Mouse (Mus musculus) MEL (cell line): ENCODE data around the gene Emilin2. TPM values are rescaled to one million over a fixed set of nuclear protein-coding genes. Genes with fewer than 3 reads are reported as not detected.

ENCODE experiments used
- DNase-seq: peaks from one replicate; pipeline ENCODE4 v3.0.0; 2011; ENCODE audit warnings: low read depth, low spot score
- H3K27ac ChIP-seq: 2 replicates; pipeline ENCODE4 v1.5.1; 2012; ENCODE audit warnings: low read depth, mild to moderate bottlenecking, control low read depth, low read length, moderate library complexity; ENCODE audit not compliant: control insufficient read depth
- H3K27me3 ChIP-seq, 2 experiments: fragments of 150-350 bp in 1 of 2; sonication (generic) in 1 of 2; 2 replicates each; pipeline ENCODE4 v1.6.1; 2012; ENCODE audit warnings: low read length in 2 of 2, mild to moderate bottlenecking in 2 of 2, improper control_type of control experiment in 1 of 2, moderate library complexity in 1 of 2; ENCODE audit not compliant: insufficient read depth in 2 of 2, control insufficient read depth in 1 of 2
- H3K36me3 ChIP-seq, 2 experiments: 2 replicates each; pipeline ENCODE4 v1.6.1; 2012 to 2014; ENCODE audit warnings: low read length in 2 of 2, improper control_type of control experiment in 1 of 2, inconsistent platforms in 1 of 2, mild to moderate bottlenecking in 1 of 2; ENCODE audit not compliant: insufficient read depth in 2 of 2, control insufficient read depth in 1 of 2
- H3K4me1 ChIP-seq, 2 experiments: fragments of 150-350 bp in 1 of 2; sonication (generic) in 1 of 2; 2 replicates each; pipeline ENCODE4 v1.6.1; 2012; ENCODE audit warnings: low read length in 2 of 2, improper control_type of control experiment in 1 of 2, mild to moderate bottlenecking in 1 of 2; ENCODE audit not compliant: insufficient read depth in 2 of 2, control insufficient read depth in 1 of 2
- H3K4me3 ChIP-seq, 2 experiments: fragments of 150-350 bp in 1 of 2; sonication (generic) in 1 of 2; 2 replicates each; pipeline ENCODE4 v1.5.1; 2012; ENCODE audit warnings: low read depth in 2 of 2, low read length in 2 of 2, mild to moderate bottlenecking in 2 of 2, moderate library complexity in 2 of 2, control low read depth in 1 of 2, improper control_type of control experiment in 1 of 2; ENCODE audit not compliant: control insufficient read depth in 1 of 2, insufficient read depth in 1 of 2
- H3K79me2 ChIP-seq: 2 replicates; pipeline ENCODE4 v1.6.1; 2012; ENCODE audit warnings: mild to moderate bottlenecking, low read length, moderate library complexity; ENCODE audit not compliant: control insufficient read depth, poor library complexity, insufficient read depth
- H3K9ac ChIP-seq: 2 replicates; pipeline ENCODE4 v1.6.1; 2012; ENCODE audit warnings: low read depth, mild to moderate bottlenecking, control low read depth, low read length, moderate library complexity; ENCODE audit not compliant: control insufficient read depth, poor library complexity, severe bottlenecking
- H3K9me3 ChIP-seq: fragments of 150-350 bp; sonication (generic); replicated peaks from 2 replicates; pipeline ENCODE4 v1.6.1; 2012; ENCODE audit warnings: mild to moderate bottlenecking, low read length, improper control_type of control experiment, moderate library complexity; ENCODE audit not compliant: insufficient read depth
- CTCF ChIP-seq, 3 experiments: IDR thresholded peaks in 2 of 3; conservative IDR thresholded peaks in 1 of 3; 2 replicates each; pipeline ENCODE4 v1.5.1; 2011 to 2012; ENCODE audit warnings: low read length in 3 of 3, low read depth in 2 of 3, mild to moderate bottlenecking in 2 of 3, improper control_type of control experiment in 1 of 3, inconsistent platforms in 1 of 3, mixed read lengths in 1 of 3, moderate library complexity in 1 of 3; ENCODE audit not compliant: control insufficient read depth in 1 of 3, insufficient read depth in 1 of 3, poor library complexity in 1 of 3, severe bottlenecking in 1 of 3
- ELF1 ChIP-seq: IDR thresholded peaks from 2 replicates; pipeline ENCODE4 v1.6.1; 2014; ENCODE audit warnings: low read depth, mild to moderate bottlenecking, inconsistent platforms, low read length, improper control_type of control experiment, moderate library complexity
- ETS1 ChIP-seq: IDR thresholded peaks from 2 replicates; pipeline ENCODE4 v1.6.1; 2012; ENCODE audit warnings: low read depth, mild to moderate bottlenecking, inconsistent platforms, low read length, improper control_type of control experiment, moderate library complexity
- GABPA ChIP-seq: IDR thresholded peaks from 2 replicates; pipeline ENCODE4 v1.6.1; 2012; ENCODE audit warnings: low read depth, mild to moderate bottlenecking, inconsistent platforms, low read length, improper control_type of control experiment, moderate library complexity
- GATA1 ChIP-seq: IDR thresholded peaks from 2 replicates; pipeline ENCODE4 v1.6.1; 2011; ENCODE audit warnings: low read depth, low read length, improper control_type of control experiment
- MAFK ChIP-seq: IDR thresholded peaks from 2 replicates; pipeline ENCODE4 v1.6.1; 2011; ENCODE audit warnings: low read depth, mild to moderate bottlenecking, low read length, improper control_type of control experiment, borderline replicate concordance
- MAX ChIP-seq: IDR thresholded peaks from 2 replicates; pipeline ENCODE4 v1.6.1; 2011; ENCODE audit warnings: low read length, improper control_type of control experiment
- MAZ ChIP-seq: IDR thresholded peaks from 2 replicates; pipeline ENCODE4 v1.6.1; 2012; ENCODE audit warnings: low read depth, mild to moderate bottlenecking, inconsistent platforms, low read length, improper control_type of control experiment
- MEF2A ChIP-seq: IDR thresholded peaks from 2 replicates; pipeline ENCODE4 v1.6.1; 2014; ENCODE audit warnings: low read depth, mild to moderate bottlenecking, inconsistent platforms, low read length, improper control_type of control experiment; ENCODE audit not compliant: poor library complexity, insufficient replicate concordance, severe bottlenecking; ENCODE audit errors: extremely low read depth
- MYB ChIP-seq: IDR thresholded peaks from 2 replicates; pipeline ENCODE4 v1.6.1; 2011; ENCODE audit warnings: mild to moderate bottlenecking, low read depth, low read length, improper control_type of control experiment
- NRF1 ChIP-seq: IDR thresholded peaks from 2 replicates; pipeline ENCODE4 v1.6.1; 2014; ENCODE audit warnings: low read depth, mild to moderate bottlenecking, inconsistent platforms, low read length, improper control_type of control experiment, moderate library complexity; ENCODE audit not compliant: poor library complexity, insufficient read depth, severe bottlenecking
- POLR2AphosphoS5 ChIP-seq: IDR thresholded peaks from 2 replicates; pipeline ENCODE4 v1.6.1; 2012; ENCODE audit warnings: low read depth, borderline replicate concordance, mild to moderate bottlenecking, inconsistent platforms, low read length, moderate library complexity, mixed read lengths
- RAD21 ChIP-seq: IDR thresholded peaks from 2 replicates; pipeline ENCODE4 v1.6.1; 2011; ENCODE audit warnings: mild to moderate bottlenecking, low read depth, low read length, improper control_type of control experiment
- TAL1 ChIP-seq: IDR thresholded peaks from 2 replicates; pipeline ENCODE4 v1.6.1; 2012; ENCODE audit warnings: mild to moderate bottlenecking, inconsistent platforms, low read length, moderate library complexity, mixed read lengths
- TBP ChIP-seq: IDR thresholded peaks from 2 replicates; pipeline ENCODE4 v1.8.0; 2011; ENCODE audit warnings: low read depth, low read length, improper control_type of control experiment
- USF1 ChIP-seq: IDR thresholded peaks from 2 replicates; pipeline ENCODE4 v1.6.1; 2014; ENCODE audit warnings: low read depth, mild to moderate bottlenecking, inconsistent platforms, low read length, improper control_type of control experiment, moderate library complexity
- ZC3H11A ChIP-seq: IDR thresholded peaks from 2 replicates; pipeline ENCODE4 v1.6.1; 2012; ENCODE audit warnings: low read depth, mild to moderate bottlenecking, inconsistent platforms, low read length, improper control_type of control experiment
- ZKSCAN1 ChIP-seq: IDR thresholded peaks from 2 replicates; pipeline ENCODE4 v1.6.1; 2012; ENCODE audit warnings: low read depth, mild to moderate bottlenecking, inconsistent platforms, low read length, improper control_type of control experiment, moderate library complexity
- ZNF384 ChIP-seq: IDR thresholded peaks from 2 replicates; pipeline ENCODE4 v1.6.1; 2012; ENCODE audit warnings: low read depth, mild to moderate bottlenecking, inconsistent platforms, low read length, improper control_type of control experiment
- polyA plus RNA-seq, 2 experiments: library from polyadenylated mRNA; stranded (reverse) in 1 of 2; unstranded in 1 of 2; fragments of >175 nt in 1 of 2; fragments of >200 nt in 1 of 2; gene quantifications; 2 replicates each; pipeline versions ENCODE4 v1.2.1 to v1.2.4; 2012; ENCODE audit warnings: low replicate concordance in 2 of 2, low read depth in 1 of 2; ENCODE audit not compliant: insufficient read length in 2 of 2, insufficient read depth in 1 of 2, missing spikeins in 1 of 2
- total RNA-seq: library from RNA; depleted of rRNA; stranded (reverse); fragments of 300-350 nt; gene quantifications from 2 replicates; pipeline ENCODE4 v1.2.3, GENCODE M21; 2012

Gene Emilin2
- total and polyA plus RNA-seq, 3 experiments, result 37.4 to 95.5 (median 92.6) TPM

- H3K27me3 ChIP-seq, result no peaks in the 10 kb centered on the region
- no peak overlapping the region for H3K4me3 ChIP-seq
- no peak overlapping the region for H3K27ac ChIP-seq
- TF ChIP-seq CTCF (IDR thresholded peaks at IDR 0.05 in 2 of 3, conservative IDR thresholded peaks at IDR 0.05 in 1 of 3; ENCODE audit: control insufficient read depth in 1 of 3, insufficient read depth in 1 of 3, low read depth in 2 of 3, low read length in 3 of 3, poor library complexity in 1 of 3, severe bottlenecking in 1 of 3) (no peak), ETS1 (no peak), GATA1 (no peak), MYB (no peak), GABPA (no peak), ZNF384 (no peak), MAX (no peak), NRF1 (no peak), RAD21 (no peak), MEF2A (no peak), ZKSCAN1 (no peak), ELF1 (no peak), POLR2AphosphoS5 (no peak), TBP (no peak), USF1 (no peak), ZC3H11A (no peak), TAL1 (no peak), MAZ (no peak), MAFK (no peak)
- H3K4me1 ChIP-seq, result peaks cover 9 to 22% of the 10 kb centered on the region in 2 experiments
- no peaks in the 10 kb centered on the region for H3K79me2 ChIP-seq
- no peak for DNase-seq
- H3K9me3 ChIP-seq, result no peaks in the 10 kb centered on the region
- no peak overlapping the region for H3K9ac ChIP-seq
- peaks cover 23 to 28% of the 10 kb centered on the region in 2 experiments for H3K36me3 ChIP-seq
Observed at GRCm38 (mm10) chr17:71242666-71243065, 69.1 kb downstream of the Emilin2 start.

DNA sequence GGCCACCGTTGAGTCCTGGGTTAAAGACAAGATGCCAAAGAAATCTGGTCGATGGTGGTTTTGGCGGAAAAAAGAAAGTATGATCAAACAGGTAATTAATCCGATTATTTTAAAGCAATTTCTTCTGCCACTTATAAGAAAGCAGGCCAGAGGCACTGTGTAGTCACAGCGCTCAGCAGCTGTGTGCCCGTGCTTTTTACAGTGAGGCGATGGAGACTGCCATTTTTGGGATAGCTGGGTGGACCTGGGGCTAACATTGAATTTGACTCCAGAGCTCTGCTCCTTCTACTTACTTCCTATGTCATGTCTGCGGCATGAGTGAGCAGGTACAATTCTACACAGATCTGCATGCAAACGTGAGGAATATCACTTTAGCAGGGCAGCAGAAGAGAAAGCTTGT is 71.0 kb downstream of the Emilin2 start:
- H3K4me1 ChIP-seq, result peaks cover 17 to 32% of the 10 kb centered on the region in 2 experiments
- H3K27ac ChIP-seq, result no peak overlapping the region
- H3K79me2 ChIP-seq, result no peaks in the 10 kb centered on the region
- no peak overlapping the region for H3K4me3 ChIP-seq
- no peak for DNase-seq
- H3K9ac ChIP-seq, result no peak overlapping the region
- no peak for TF ChIP-seq MAZ
- TF ChIP-seq, all 39 proteins: peak for 0
- H3K9me3 ChIP-seq, result no peaks in the 10 kb centered on the region
- no peaks in the 10 kb centered on the region for H3K27me3 ChIP-seq
- H3K36me3 ChIP-seq, result peaks cover 26 to 36% of the 10 kb centered on the region in 2 experiments
